Mouse (Mus musculus) forebrain, embryonic 15.5 days (tissue): ENCODE measurements at regions not wholly inside any gene's neighbourhood (a gene's known extent, or its start where the extent isn't known, plus 50 kb on each side); places are given as distances from the start of the nearest gene placed in this dataset.

Source experiments
- ATAC-seq: fragments of 200-750 bp; cut with Nextera tagmentation; replicated peaks from 2 replicates; pipeline ENCODE4 v1.8.0; 2017; ENCODE audit warnings: mild to moderate bottlenecking, moderate TSS enrichment, moderate library complexity
- H3K27ac ChIP-seq: fragments of 300-500 bp; sonication (generic); replicated peaks from 2 replicates; pipeline ENCODE4 v1.5.1; 2015; ENCODE audit warnings: mild to moderate bottlenecking, inconsistent platforms
- H3K27me3 ChIP-seq: fragments of 300-500 bp; sonication (generic); 2 replicates; pipeline ENCODE4 v1.6.1; 2015; ENCODE audit warnings: inconsistent platforms
- H3K36me3 ChIP-seq: fragments of 300-500 bp; sonication (generic); 2 replicates; pipeline ENCODE4 v1.6.1; 2015; ENCODE audit warnings: mild to moderate bottlenecking, inconsistent platforms
- H3K4me1 ChIP-seq: fragments of 300-500 bp; sonication (generic); 2 replicates; pipeline ENCODE4 v1.6.1; 2015; ENCODE audit warnings: inconsistent platforms
- H3K4me2 ChIP-seq: fragments of 300-500 bp; sonication (generic); replicated peaks from 2 replicates; pipeline ENCODE4 v1.6.1; 2015; ENCODE audit warnings: mild to moderate bottlenecking, inconsistent platforms
- H3K4me3 ChIP-seq: fragments of 300-500 bp; sonication (generic); 2 replicates; pipeline ENCODE4 v1.5.1; 2015; ENCODE audit warnings: mild to moderate bottlenecking, inconsistent platforms
- H3K9ac ChIP-seq: fragments of 300-500 bp; sonication (generic); replicated peaks from 2 replicates; pipeline ENCODE4 v1.6.1; 2015; ENCODE audit warnings: mild to moderate bottlenecking, inconsistent platforms
- H3K9me3 ChIP-seq: fragments of 300-500 bp; sonication (generic); 2 replicates; pipeline ENCODE4 v1.6.1; 2016; ENCODE audit warnings: inconsistent platforms
- WGBS: fragments of 180-500 bp; shearing (Covaris S2); methylation state at CpG from one replicate; pipeline ENCODE4 v1.1.7; 2015; ENCODE audit warnings: mixed read lengths; 5-methylcytosine and 5-hydroxymethylcytosine counted together

GRCm38 (mm10) chrX:135069448-135069847, 60.4 kb upstream of the Zmat1 start:
- ATAC-seq: no peak
- H3K9me3 ChIP-seq: no peaks in the 10 kb centered on the region
- H3K36me3 ChIP-seq: no peaks in the 10 kb centered on the region
- H3K4me3 ChIP-seq: no peak overlapping the region
- no peaks in the 10 kb centered on the region for H3K27me3 ChIP-seq
- H3K27ac ChIP-seq: no peak overlapping the region
- H3K4me1 ChIP-seq: no peaks in the 10 kb centered on the region
- no peak overlapping the region for H3K9ac ChIP-seq
- WGBS: 6% methylated on average over 1 of the region's 1 CpGs
- no peak overlapping the region for H3K4me2 ChIP-seq

GRCm38 (mm10) chrX:135060184-135060583, 51.2 kb upstream of the Zmat1 start:
- no peak for ATAC-seq
- WGBS: 90% methylated on average over 3 of the region's 3 CpGs
- Histone ChIP-seq H3K4me1 (no peaks in the 10 kb centered on the region), H3K4me3 (no peak overlapping the region), H3K27me3 (no peaks in the 10 kb centered on the region), H3K4me2 (no peak overlapping the region), H3K9me3 (no peaks in the 10 kb centered on the region), H3K36me3 (no peaks in the 10 kb centered on the region), H3K27ac (no peak overlapping the region), H3K9ac (no peak overlapping the region)

GRCm38 (mm10) chrX:135058949-135059348, 49.9 kb upstream of the Zmat1 start:
- Histone ChIP-seq H3K9me3 (no peaks in the 10 kb centered on the region), H3K9ac (no peak overlapping the region), H3K36me3 (no peaks in the 10 kb centered on the region), H3K4me2 (no peak overlapping the region), H3K27me3 (no peaks in the 10 kb centered on the region), H3K4me3 (no peak overlapping the region), H3K27ac (no peak overlapping the region), H3K4me1 (no peaks in the 10 kb centered on the region)
- WGBS: 50% methylated on average over 3 of the region's 3 CpGs
- no peak for ATAC-seq
